Mouse (Mus musculus) bone marrow, adult 2 months (tissue): Measurements from ENCODE around the gene Syde2. TPM values are rescaled to one million over a fixed set of nuclear protein-coding genes. Genes with fewer than 3 reads are reported as not detected.

Experiments
- H3K27ac ChIP-seq: fragments of 200-500 bp; 2 replicates; pipeline ENCODE4 v1.5.1; 2012; ENCODE audit warnings: low read depth, mild to moderate bottlenecking, control low read depth, inconsistent platforms, low read length; ENCODE audit not compliant: control insufficient read depth, poor library complexity, insufficient read depth
- H3K4me1 ChIP-seq: fragments of 200-500 bp; 2 replicates; pipeline ENCODE4 v1.6.1; 2011; ENCODE audit warnings: low read length; ENCODE audit not compliant: control insufficient read depth, insufficient read depth
- H3K4me3 ChIP-seq: fragments of 200-500 bp; replicated peaks from 2 replicates; pipeline ENCODE3; 2011; ENCODE audit warnings: mild to moderate bottlenecking, low read depth, low read length, control low read depth; ENCODE audit not compliant: control insufficient read depth
- CTCF ChIP-seq: fragments of 200-500 bp; IDR thresholded peaks from 2 replicates; pipeline ENCODE4 v1.5.1; 2011; ENCODE audit warnings: low read length, control low read depth; ENCODE audit not compliant: control insufficient read depth, insufficient read depth
- POLR2A ChIP-seq: fragments of 200-500 bp; IDR thresholded peaks from 2 replicates; pipeline ENCODE4 v1.6.1; 2011; ENCODE audit warnings: low read depth, mild to moderate bottlenecking, control low read depth, low read length, borderline replicate concordance; ENCODE audit not compliant: control insufficient read depth
- WGBS: fragments of 180-500 bp; shearing (Covaris S2); methylation state at CpG from one replicate; pipeline ENCODE4 v1.1.7; 2018; 5-methylcytosine and 5-hydroxymethylcytosine counted together
- polyA plus RNA-seq: library from polyadenylated mRNA; stranded (reverse); fragments of >200 nt; gene quantifications from 2 replicates; pipeline ENCODE4 v1.2.4, GENCODE M21; 2011; ENCODE audit warnings: low replicate concordance; ENCODE audit not compliant: missing spikeins, insufficient read depth, insufficient read length

Syde2 gene
- polyA plus RNA-seq, 1 experiment = 2.1 TPM

- no peak for TF ChIP-seq CTCF
- no peak for TF ChIP-seq POLR2A
- no peak overlapping the region for H3K4me3 ChIP-seq
- no peak overlapping the region for H3K27ac ChIP-seq
- no peaks in the 10 kb centered on the region for H3K4me1 ChIP-seq
- 67% methylated on average over 15 of the region's 15 CpGs for WGBS
Observed at GRCm38 (mm10) chr3:146059356-146059926, 71.8 kb downstream of the Syde2 start.

GRCm38 (mm10) chr3:146063146-146063545, 75.5 kb downstream of the Syde2 start:
- H3K27ac ChIP-seq = no peak overlapping the region
- TF ChIP-seq CTCF (no peak), POLR2A (no peak)
- WGBS = 80% methylated on average over 11 of the region's 11 CpGs
- H3K4me1 ChIP-seq = no peaks in the 10 kb centered on the region
- H3K4me3 ChIP-seq = no peak overlapping the region

GRCm38 (mm10) chr3:146069276-146069675, 81.6 kb downstream of the Syde2 start:
- no peaks in the 10 kb centered on the region for H3K4me1 ChIP-seq
- H3K27ac ChIP-seq = no peak overlapping the region
- TF ChIP-seq CTCF = no peak
- TF ChIP-seq POLR2A = no peak
- H3K4me3 ChIP-seq = no peak overlapping the region
- 78% methylated on average over 4 of the region's 4 CpGs for WGBS

Other genes with a start within 250 kb of the Syde2 start
- 0.70 and 2.4 TPM in 2 replicates for gene Ddah1, start 229.2 kb upstream of the Syde2 start, polyA plus RNA-seq
- 8.8 and 14.2 TPM in 2 replicates for gene Bcl10, start 65.1 kb upstream of the Syde2 start, polyA plus RNA-seq
- 14.4 and 34.3 TPM in 2 replicates for gene 2410004B18Rik, start 49.9 kb upstream of the Syde2 start, polyA plus RNA-seq
- not detected in 2 replicates for gene Wdr63, start 120.3 kb downstream of the Syde2 start, polyA plus RNA-seq
- not detected in 2 replicates for gene Mcoln3, start 129.6 kb downstream of the Syde2 start, polyA plus RNA-seq
- gene Mcoln2, start 162.0 kb downstream of the Syde2 start, polyA plus RNA-seq = 3.6 and 4.0 TPM in 2 replicates
- not detected in 2 replicates for gene Lpar3, start 233.1 kb downstream of the Syde2 start, polyA plus RNA-seq